Mouse (Mus musculus): ENCODE measurements around the gene Acmsd. TPM values are rescaled to one million over a fixed set of nuclear protein-coding genes. Genes with fewer than 3 reads are reported as not detected.

Gene Acmsd
- polyA plus RNA-seq, 1 experiment from 2014 or later = 0.45 TPM

GRCm38 (mm10) chr1:127785882-127786281 is 56.7 kb downstream of the Acmsd start:
- DNase-seq = no peak
- H3K9me3 ChIP-seq (ENCODE audit: low read depth, low read length) = no peaks in the 10 kb centered on the region
- H3K4me2 ChIP-seq = no peak overlapping the region
- no peak overlapping the region for H3K9ac ChIP-seq
- WGBS = 65% methylated on average over 1 of the region's 1 CpGs
- H3K27me3 ChIP-seq (ENCODE audit: insufficient read depth, low read length) = no peaks in the 10 kb centered on the region
- ATAC-seq (ENCODE audit: insufficient read depth) = no peak
- H3K27ac ChIP-seq (ENCODE audit: low read depth) = no peak overlapping the region
- TF ChIP-seq CTCF (IDR thresholded peaks at IDR 0.05; ENCODE audit: low read depth) = no peak
- no peak overlapping the region for H3K4me3 ChIP-seq (ENCODE audit: low read depth, low read length)
- no peaks in the 10 kb centered on the region for H3K4me1 ChIP-seq (ENCODE audit: insufficient read depth)
- no peaks in the 10 kb centered on the region for H3K36me3 ChIP-seq (ENCODE audit: insufficient read depth)

- H3K27me3 ChIP-seq (ENCODE audit: insufficient read depth, low read length) = no peaks in the 10 kb centered on the region
- DNase-seq (no peak), ATAC-seq (ENCODE audit: insufficient read depth) (no peak)
- H3K4me3 ChIP-seq (ENCODE audit: low read depth, low read length) = no peak overlapping the region
- WGBS = 80% methylated on average over 6 of the region's 6 CpGs
- no peak overlapping the region for H3K27ac ChIP-seq (ENCODE audit: low read depth)
- no peaks in the 10 kb centered on the region for H3K9me3 ChIP-seq (ENCODE audit: low read depth, low read length)
- H3K9ac ChIP-seq = no peak overlapping the region
- no peak overlapping the region for H3K4me2 ChIP-seq
- H3K4me1 ChIP-seq (ENCODE audit: insufficient read depth) = no peaks in the 10 kb centered on the region
- peaks cover 6% of the 10 kb centered on the region; the same call in 1 of the 2 replicates for H3K36me3 ChIP-seq (ENCODE audit: insufficient read depth)
- no peak for TF ChIP-seq CTCF (IDR thresholded peaks at IDR 0.05; ENCODE audit: low read depth)
Measured at GRCm38 (mm10) chr1:127788943-127789342, 59.7 kb downstream of the Acmsd start.

- no peak for ATAC-seq (ENCODE audit: insufficient read depth)
- no peaks in the 10 kb centered on the region for H3K27me3 ChIP-seq (ENCODE audit: insufficient read depth, low read length)
- WGBS = 88% methylated on average over 1 of the region's 1 CpGs
Measured at GRCm38 (mm10) chr1:127793459-127793858, 64.2 kb downstream of the Acmsd start.

GRCm38 (mm10) chr1:127795087-127795769 is 66.0 kb downstream of the Acmsd start:
- Histone ChIP-seq H3K27ac (ENCODE audit: low read depth) (no peak overlapping the region), H3K27me3 (ENCODE audit: insufficient read depth, low read length) (no peaks in the 10 kb centered on the region), H3K36me3 (ENCODE audit: insufficient read depth) (peaks cover 33% of the 10 kb centered on the region), H3K9me3 (ENCODE audit: low read depth, low read length) (no peaks in the 10 kb centered on the region), H3K9ac (no peak overlapping the region), H3K4me1 (ENCODE audit: insufficient read depth) (no peaks in the 10 kb centered on the region), H3K4me3 (ENCODE audit: low read depth, low read length) (no peak overlapping the region), H3K4me2 (no peak overlapping the region)
- ATAC-seq (ENCODE audit: insufficient read depth) (no peak), DNase-seq (no peak)
- 89% methylated on average over 6 of the region's 6 CpGs for WGBS
- no peak for TF ChIP-seq CTCF (IDR thresholded peaks at IDR 0.05; ENCODE audit: low read depth)

More at GRCm38 (mm10) chr1:127793459-127793858, 64.2 kb downstream of the Acmsd start:
- Histone ChIP-seq H3K4me1 (ENCODE audit: insufficient read depth) (no peaks in the 10 kb centered on the region), H3K36me3 (ENCODE audit: insufficient read depth) (peaks cover 19% of the 10 kb centered on the region; the same call in 1 of the 2 replicates), H3K9me3 (ENCODE audit: low read depth, low read length) (no peaks in the 10 kb centered on the region), H3K4me2 (no peak overlapping the region), H3K27ac (ENCODE audit: low read depth) (no peak overlapping the region), H3K4me3 (ENCODE audit: low read depth, low read length) (no peak overlapping the region), H3K9ac (no peak overlapping the region)
- no peak for DNase-seq
- TF ChIP-seq CTCF (IDR thresholded peaks at IDR 0.05; ENCODE audit: low read depth) = no peak

- H3K4me1 ChIP-seq (ENCODE audit: insufficient read depth) = no peaks in the 10 kb centered on the region
- WGBS = 55% methylated on average over 4 of the region's 4 CpGs
- ATAC-seq (ENCODE audit: insufficient read depth) (no peak), DNase-seq (no peak)
- H3K4me2 ChIP-seq = no peak overlapping the region
- TF ChIP-seq CTCF (IDR thresholded peaks at IDR 0.05; ENCODE audit: low read depth) = no peak
- peaks cover 35% of the 10 kb centered on the region for H3K36me3 ChIP-seq (ENCODE audit: insufficient read depth)
- no peaks in the 10 kb centered on the region for H3K9me3 ChIP-seq (ENCODE audit: low read depth, low read length)
- no peak overlapping the region for H3K9ac ChIP-seq
- H3K4me3 ChIP-seq (ENCODE audit: low read depth, low read length) = no peak overlapping the region
- H3K27me3 ChIP-seq (ENCODE audit: insufficient read depth, low read length) = no peaks in the 10 kb centered on the region
- H3K27ac ChIP-seq (ENCODE audit: low read depth) = no peak overlapping the region
Measured at GRCm38 (mm10) chr1:127796341-127796740, 67.1 kb downstream of the Acmsd start.

- no peak overlapping the region for H3K9ac ChIP-seq
- no peak; the same call in 1 of the 2 replicates for ATAC-seq (ENCODE audit: insufficient read depth)
- H3K4me2 ChIP-seq = no peak overlapping the region
- no peak overlapping the region for H3K27ac ChIP-seq (ENCODE audit: low read depth)
- no peak for TF ChIP-seq CTCF (IDR thresholded peaks at IDR 0.05; ENCODE audit: low read depth)
- H3K27me3 ChIP-seq (ENCODE audit: insufficient read depth, low read length) = no peaks in the 10 kb centered on the region
- H3K36me3 ChIP-seq (ENCODE audit: insufficient read depth) = peaks cover 35% of the 10 kb centered on the region
- H3K4me1 ChIP-seq (ENCODE audit: insufficient read depth) = no peaks in the 10 kb centered on the region
- no peaks in the 10 kb centered on the region for H3K9me3 ChIP-seq (ENCODE audit: low read depth, low read length)
- no peak for DNase-seq
- 76% methylated on average over 1 of the region's 1 CpGs for WGBS
- no peak overlapping the region for H3K4me3 ChIP-seq (ENCODE audit: low read depth, low read length)
Measured at GRCm38 (mm10) chr1:127796752-127797151, 67.5 kb downstream of the Acmsd start.

- TF ChIP-seq CTCF (IDR thresholded peaks at IDR 0.05; ENCODE audit: low read depth) = no peak
- no peak overlapping the region for H3K9ac ChIP-seq
- H3K4me2 ChIP-seq = no peak overlapping the region
- WGBS = 78% methylated on average over 8 of the region's 8 CpGs
- H3K4me1 ChIP-seq (ENCODE audit: insufficient read depth) = no peaks in the 10 kb centered on the region
- DNase-seq (no peak), ATAC-seq (ENCODE audit: insufficient read depth) (no peak)
- peaks cover 68% of the 10 kb centered on the region for H3K36me3 ChIP-seq (ENCODE audit: insufficient read depth)
- H3K27ac ChIP-seq (ENCODE audit: low read depth) = no peak overlapping the region
- H3K9me3 ChIP-seq (ENCODE audit: low read depth, low read length) = no peaks in the 10 kb centered on the region
- H3K4me3 ChIP-seq (ENCODE audit: low read depth, low read length) = no peak overlapping the region
- H3K27me3 ChIP-seq (ENCODE audit: insufficient read depth, low read length) = no peaks in the 10 kb centered on the region
Measured at GRCm38 (mm10) chr1:127802916-127803315, 73.7 kb downstream of the Acmsd start.
